Mouse (Mus musculus): ENCODE results near the gene Wdfy2.
"Not testable (repeated sequence)": the region's sequence is repeated elsewhere in the genome, so short reads cannot be mapped to it uniquely, and the experiment has no call there.

Wdfy2 gene

GRCm38 (mm10) chr14:62880084-62880851 is 42.8 kb downstream of the Wdfy2 start:
- no peak for DNase-seq (ENCODE audit: low spot score)

GRCm38 (mm10) chr14:62882061-62882614 is 44.7 kb downstream of the Wdfy2 start:
- no peak for DNase-seq (ENCODE audit: low spot score)

GRCm38 (mm10) chr14:62883551-62883950 is 46.1 kb downstream of the Wdfy2 start:
- DNase-seq (ENCODE audit: low spot score): no peak

GRCm38 (mm10) chr14:62884171-62884570 is 46.7 kb downstream of the Wdfy2 start:
- no peak for DNase-seq (ENCODE audit: low spot score)

- DNase-seq (ENCODE audit: low spot score): no peak
Measured at GRCm38 (mm10) chr14:62884639-62885038, 47.2 kb downstream of the Wdfy2 start.

- DNase-seq (ENCODE audit: low spot score): no peak
Measured at GRCm38 (mm10) chr14:62885146-62885545, 47.7 kb downstream of the Wdfy2 start.

GRCm38 (mm10) chr14:62891401-62891800 is 53.9 kb downstream of the Wdfy2 start:
- no peak for DNase-seq (ENCODE audit: low spot score)

GRCm38 (mm10) chr14:62892771-62893641 is 55.5 kb downstream of the Wdfy2 start:
- no peak for DNase-seq (ENCODE audit: low spot score)

GRCm38 (mm10) chr14:62893642-62894180 is 56.2 kb downstream of the Wdfy2 start:
- DNase-seq (ENCODE audit: low spot score): not testable (repeated sequence)

GRCm38 (mm10) chr14:62894924-62895840 is 57.7 kb downstream of the Wdfy2 start:
- DNase-seq (ENCODE audit: low spot score): no peak

- no peak for DNase-seq (ENCODE audit: low spot score)
Measured at GRCm38 (mm10) chr14:62898061-62898460, 60.6 kb downstream of the Wdfy2 start.

GRCm38 (mm10) chr14:62907888-62908287 is 70.4 kb downstream of the Wdfy2 start:
- no peak for DNase-seq (ENCODE audit: low spot score)

GRCm38 (mm10) chr14:62908550-62908949 is 71.1 kb downstream of the Wdfy2 start:
- DNase-seq (ENCODE audit: low spot score): no peak

GRCm38 (mm10) chr14:62910859-62911258 is 73.4 kb downstream of the Wdfy2 start:
- DNase-seq (ENCODE audit: low spot score): no peak

- no peak for DNase-seq (ENCODE audit: low spot score)
Measured at GRCm38 (mm10) chr14:62915146-62915685, 77.7 kb downstream of the Wdfy2 start.

- DNase-seq (ENCODE audit: low spot score): no peak
Measured at GRCm38 (mm10) chr14:62916488-62917034, 79.1 kb downstream of the Wdfy2 start.

GRCm38 (mm10) chr14:62921401-62921800 is 83.9 kb downstream of the Wdfy2 start:
- no peak for DNase-seq (ENCODE audit: low spot score)

- no peak for DNase-seq (ENCODE audit: low spot score)
Measured at GRCm38 (mm10) chr14:62922637-62923036, 85.2 kb downstream of the Wdfy2 start.

- no peak for DNase-seq (ENCODE audit: low spot score)
Measured at GRCm38 (mm10) chr14:62924800-62925199, 87.3 kb downstream of the Wdfy2 start.

GRCm38 (mm10) chr14:62928101-62928541 is 90.6 kb downstream of the Wdfy2 start:
- peak; percentile 20 for DNase-seq (ENCODE audit: low spot score)

GRCm38 (mm10) chr14:62935361-62935760 is 97.9 kb downstream of the Wdfy2 start:
- no peak for DNase-seq (ENCODE audit: low spot score)
